Mouse (Mus musculus) cerebellum, adult 2 months (tissue): Measurements from ENCODE around the gene Crybg1.

ENCODE experiments used
- CTCF ChIP-seq: fragments of 200-500 bp; IDR thresholded peaks from 2 replicates; pipeline ENCODE4 v1.5.1; 2011; ENCODE audit warnings: low read depth, mild to moderate bottlenecking, control low read depth, low read length, moderate library complexity, borderline replicate concordance; ENCODE audit not compliant: insufficient read depth
- POLR2A ChIP-seq: fragments of 200-500 bp; IDR thresholded peaks from 2 replicates; pipeline ENCODE4 v1.6.1; 2011; ENCODE audit warnings: low read length, control low read depth, borderline replicate concordance; ENCODE audit not compliant: insufficient read depth

DNA sequence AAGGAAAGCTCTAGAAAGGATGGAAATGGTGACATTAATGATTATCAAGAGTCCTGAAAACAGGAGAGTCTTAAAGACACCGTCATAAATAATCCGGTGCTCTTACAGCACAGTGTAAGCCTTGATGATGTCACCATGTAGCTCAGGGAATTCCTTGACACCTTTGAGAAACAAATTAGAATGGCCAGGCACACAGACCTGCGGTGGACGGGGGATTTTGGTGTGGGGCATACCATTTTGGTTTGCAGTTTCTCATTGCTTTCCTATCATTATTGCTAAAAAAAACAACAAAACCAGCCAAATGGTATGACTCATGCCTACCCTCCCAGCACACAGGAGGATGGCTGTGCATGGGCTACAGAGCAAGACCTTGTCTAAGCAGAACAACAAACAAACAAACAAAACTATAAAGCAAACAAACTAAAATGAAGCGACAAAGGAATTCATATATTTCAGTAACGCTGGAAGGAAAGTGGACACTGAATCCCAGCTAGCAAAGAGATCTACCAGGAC lies 82.7 kb downstream of the Crybg1 start:
- TF ChIP-seq POLR2A (no peak), CTCF (no peak)
